Mouse (Mus musculus): ENCODE measurements around the gene Wars2.

DNA sequence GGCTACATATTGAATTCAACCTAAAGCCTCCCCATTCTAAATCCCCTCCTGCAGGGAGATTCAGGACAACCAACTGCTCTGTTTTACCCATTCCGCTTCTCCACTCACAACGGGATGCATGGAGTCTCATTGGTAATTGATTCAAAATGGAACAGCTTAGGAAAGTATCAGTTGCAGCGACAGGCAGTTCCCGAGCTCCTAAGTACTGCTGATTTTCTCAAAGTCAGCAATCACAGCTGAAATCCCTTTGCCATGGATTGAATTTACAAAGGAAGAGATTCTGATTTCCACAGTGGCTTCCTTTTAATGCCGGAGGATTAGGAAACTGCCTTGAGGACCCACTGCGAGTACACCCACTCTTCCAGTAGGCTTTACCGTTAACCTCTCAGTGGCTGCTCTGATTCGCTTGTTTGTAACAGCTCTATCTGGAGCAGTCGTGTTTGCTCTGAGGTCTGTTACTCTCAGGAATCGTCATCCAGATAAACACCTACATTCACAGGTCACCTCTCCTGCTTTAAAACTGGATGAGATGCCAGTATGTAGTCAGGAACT is 126.0 kb downstream of the Wars2 start:
- TF ChIP-seq MAX (IDR thresholded peaks at IDR 0.05; ENCODE audit: low read depth) (no peak), POLR2A (IDR thresholded peaks at IDR 0.05; ENCODE audit: insufficient read length, low read depth) (no peak)

Measured in myocyte (in vitro differentiated cells).